Mouse (Mus musculus): Measurements from ENCODE around the gene Ikzf1. TPM values are rescaled to one million over a fixed set of nuclear protein-coding genes. Genes with fewer than 3 reads are reported as not detected.

Gene Ikzf1
- polyA plus RNA-seq, 1 experiment from 2014 or later: 1.9 TPM

DNA sequence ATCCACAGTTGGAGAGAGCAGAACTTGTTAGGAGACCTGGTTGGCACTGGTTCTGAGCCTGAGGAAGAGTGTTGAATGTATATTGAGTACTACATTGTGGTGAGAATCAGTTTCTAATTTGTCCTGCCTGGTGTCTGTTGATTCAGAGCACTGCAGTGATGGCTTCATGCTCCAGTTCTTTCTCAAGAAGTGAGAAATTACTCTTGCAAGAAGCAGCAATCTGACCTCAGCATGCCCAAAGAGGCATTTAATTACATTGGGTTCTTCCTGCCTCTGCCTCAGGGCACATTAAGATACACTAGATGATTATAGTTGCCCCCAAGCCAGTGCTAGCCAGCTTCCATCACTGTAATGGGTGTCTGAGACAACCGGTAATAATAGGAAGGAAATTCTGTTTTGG is 74.1 kb downstream of the Ikzf1 start:
- H3K9ac ChIP-seq: no peak overlapping the region
- 97% methylated on average over 1 of the region's 1 CpGs for WGBS
- H3K4me1 ChIP-seq: no peaks in the 10 kb centered on the region
- H3K4me2 ChIP-seq: no peak overlapping the region
- no peaks in the 10 kb centered on the region for H3K9me3 ChIP-seq
- H3K27ac ChIP-seq: no peak overlapping the region
- no peaks in the 10 kb centered on the region for H3K27me3 ChIP-seq (replicated peaks)
- no peak for ATAC-seq (replicated peaks)
- no peaks in the 10 kb centered on the region for H3K36me3 ChIP-seq (replicated peaks)
- no peak overlapping the region for H3K4me3 ChIP-seq

DNA sequence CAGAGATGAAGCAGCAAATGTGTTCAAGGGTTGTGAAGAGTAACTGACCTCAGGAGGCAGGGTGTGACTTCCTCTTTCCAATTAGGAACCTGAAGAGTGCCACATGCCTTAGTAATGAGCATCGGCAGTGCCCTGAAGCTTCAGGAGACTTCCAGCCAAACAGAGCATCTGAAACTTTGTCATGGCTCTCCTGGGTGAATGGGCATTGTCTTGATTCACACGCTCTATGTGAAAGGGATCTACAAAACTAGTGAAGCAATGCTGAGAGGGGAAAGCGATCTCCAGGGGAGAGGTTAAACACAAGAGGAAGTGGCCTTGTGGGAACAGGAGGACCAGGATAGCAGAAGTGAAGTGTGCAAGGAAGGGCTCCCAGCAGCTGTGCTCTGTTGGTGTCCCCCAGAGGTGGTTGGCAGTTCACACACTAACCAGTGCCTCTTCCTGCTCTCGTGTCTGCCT is 78.4 kb downstream of the Ikzf1 start:
- ATAC-seq (replicated peaks): no peak
- 66% methylated on average over 4 of the region's 4 CpGs for WGBS
- H3K4me3 ChIP-seq: no peak overlapping the region
- H3K9ac ChIP-seq: no peak overlapping the region
- H3K9me3 ChIP-seq: no peaks in the 10 kb centered on the region
- no peaks in the 10 kb centered on the region for H3K4me1 ChIP-seq
- no peak overlapping the region for H3K4me2 ChIP-seq
- no peaks in the 10 kb centered on the region for H3K27me3 ChIP-seq (replicated peaks)
- no peaks in the 10 kb centered on the region for H3K36me3 ChIP-seq (replicated peaks)
- H3K27ac ChIP-seq: no peak overlapping the region

DNA sequence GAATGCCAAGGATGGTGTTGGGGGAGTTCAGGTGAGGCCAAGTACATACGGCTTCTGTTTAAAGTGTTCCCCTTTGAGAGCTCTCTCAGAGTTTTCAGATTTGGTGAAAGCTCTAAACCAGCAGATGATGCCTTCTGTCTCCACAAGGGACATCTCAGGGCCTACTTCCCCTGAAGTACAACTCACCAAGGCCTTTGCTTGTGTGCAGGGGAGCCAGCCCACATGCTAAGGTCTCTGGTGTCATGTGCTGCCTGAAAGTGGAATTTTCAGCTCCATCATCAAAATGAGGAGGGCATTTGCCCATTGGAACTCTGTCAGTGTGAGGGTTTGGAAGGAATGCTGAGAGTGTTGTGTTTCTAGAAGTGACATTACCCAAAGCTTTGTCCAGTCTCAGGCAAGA is 80.6 kb downstream of the Ikzf1 start:
- no peak for ATAC-seq (replicated peaks)
- Histone ChIP-seq H3K9ac (no peak overlapping the region), H3K4me2 (no peak overlapping the region), H3K9me3 (no peaks in the 10 kb centered on the region), H3K27ac (no peak overlapping the region), H3K27me3 (replicated peaks) (no peaks in the 10 kb centered on the region), H3K36me3 (replicated peaks) (no peaks in the 10 kb centered on the region), H3K4me1 (no peaks in the 10 kb centered on the region), H3K4me3 (no peak overlapping the region)
- 68% methylated on average over 1 of the region's 1 CpGs for WGBS

DNA sequence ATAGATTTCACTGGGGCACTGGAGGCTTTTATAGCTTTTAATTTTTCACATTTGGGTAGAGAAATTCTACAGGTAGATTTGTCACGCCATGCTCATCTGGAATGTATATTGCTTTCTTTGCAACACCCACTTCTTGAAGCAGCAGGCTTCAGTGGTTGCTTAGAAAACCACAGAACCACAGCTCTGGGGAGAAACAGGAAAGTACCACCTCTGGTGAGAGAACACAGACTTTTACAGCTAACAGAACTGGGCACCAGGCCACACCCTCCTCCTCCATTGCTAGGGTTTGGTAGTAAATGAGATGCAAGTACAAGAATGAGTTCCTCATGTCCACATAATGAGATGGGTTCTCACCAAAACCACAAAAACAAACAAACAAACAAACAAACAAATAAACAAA is 81.3 kb downstream of the Ikzf1 start:
- no peaks in the 10 kb centered on the region for H3K9me3 ChIP-seq
- no peak for ATAC-seq (replicated peaks)
- H3K27me3 ChIP-seq (replicated peaks): no peaks in the 10 kb centered on the region
- no peaks in the 10 kb centered on the region for H3K36me3 ChIP-seq (replicated peaks)
- H3K4me2 ChIP-seq: no peak overlapping the region
- no peak overlapping the region for H3K27ac ChIP-seq
- no peaks in the 10 kb centered on the region for H3K4me1 ChIP-seq
- no peak overlapping the region for H3K9ac ChIP-seq
- H3K4me3 ChIP-seq: no peak overlapping the region
- WGBS: 94% methylated on average over 1 of the region's 1 CpGs

DNA sequence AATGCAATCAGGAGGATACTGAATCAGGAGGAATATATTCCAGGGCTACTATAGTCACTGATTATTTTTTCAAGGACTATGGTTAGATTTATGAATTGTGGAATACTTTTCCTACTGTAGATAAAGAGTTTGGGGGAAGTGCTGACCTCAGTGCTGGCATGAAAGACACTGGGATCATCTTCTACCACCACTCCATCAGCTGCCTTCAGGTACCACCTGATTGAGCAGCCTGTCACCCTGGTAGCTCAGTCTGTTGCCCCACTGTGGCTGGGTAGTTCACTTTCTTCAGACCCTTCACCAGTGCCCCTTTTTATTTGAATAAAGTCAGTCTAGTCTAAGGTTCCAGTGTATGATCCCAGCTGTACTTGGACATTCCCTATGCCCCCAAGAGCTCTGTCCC is 81.9 kb downstream of the Ikzf1 start:
- Histone ChIP-seq H3K36me3 (replicated peaks) (no peaks in the 10 kb centered on the region), H3K4me2 (no peak overlapping the region), H3K4me1 (no peaks in the 10 kb centered on the region), H3K27ac (no peak overlapping the region), H3K9me3 (no peaks in the 10 kb centered on the region), H3K4me3 (no peak overlapping the region), H3K27me3 (replicated peaks) (no peaks in the 10 kb centered on the region), H3K9ac (no peak overlapping the region)
- ATAC-seq (replicated peaks): no peak

DNA sequence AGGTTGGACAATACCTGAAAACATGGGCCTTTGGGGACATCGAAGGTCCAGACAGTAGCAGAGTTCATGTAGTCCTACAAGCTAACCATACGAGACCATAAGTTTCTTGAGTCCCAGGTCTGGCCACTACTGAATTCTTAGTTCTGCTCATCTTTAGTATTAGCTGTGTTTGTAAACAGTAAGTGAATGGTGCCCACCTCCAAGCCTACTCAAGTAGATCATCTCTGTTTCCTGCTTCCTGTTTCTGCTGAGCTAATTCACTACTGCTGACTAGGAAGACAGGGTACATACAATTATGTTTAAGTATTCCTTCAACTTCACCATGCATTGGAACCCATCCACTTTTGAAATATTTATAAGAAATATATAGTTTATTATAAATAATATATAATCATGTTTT is 83.3 kb downstream of the Ikzf1 start:
- Histone ChIP-seq H3K4me3 (no peak overlapping the region), H3K4me1 (no peaks in the 10 kb centered on the region), H3K27me3 (replicated peaks) (no peaks in the 10 kb centered on the region), H3K36me3 (replicated peaks) (no peaks in the 10 kb centered on the region), H3K4me2 (no peak overlapping the region), H3K9ac (no peak overlapping the region), H3K27ac (no peak overlapping the region), H3K9me3 (no peaks in the 10 kb centered on the region)
- WGBS: 93% methylated on average over 2 of the region's 2 CpGs
- ATAC-seq (replicated peaks): no peak

DNA sequence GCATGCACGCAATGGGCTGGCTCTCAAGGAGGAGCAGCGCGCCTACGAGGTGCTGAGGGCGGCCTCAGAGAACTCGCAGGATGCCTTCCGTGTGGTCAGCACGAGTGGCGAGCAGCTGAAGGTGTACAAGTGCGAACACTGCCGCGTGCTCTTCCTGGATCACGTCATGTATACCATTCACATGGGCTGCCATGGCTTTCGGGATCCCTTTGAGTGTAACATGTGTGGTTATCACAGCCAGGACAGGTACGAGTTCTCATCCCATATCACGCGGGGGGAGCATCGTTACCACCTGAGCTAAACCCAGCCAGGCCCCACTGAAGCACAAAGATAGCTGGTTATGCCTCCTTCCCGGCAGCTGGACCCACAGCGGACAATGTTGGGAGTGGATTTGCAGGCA is 84.5 kb downstream of the Ikzf1 start:
- Histone ChIP-seq H3K27me3 (replicated peaks) (no peaks in the 10 kb centered on the region), H3K9me3 (no peaks in the 10 kb centered on the region), H3K27ac (no peak overlapping the region), H3K4me3 (no peak overlapping the region), H3K4me1 (no peaks in the 10 kb centered on the region), H3K36me3 (replicated peaks) (no peaks in the 10 kb centered on the region), H3K4me2 (no peak overlapping the region), H3K9ac (no peak overlapping the region)
- 94% methylated on average over 20 of the region's 20 CpGs for WGBS
- ATAC-seq (replicated peaks): no peak

DNA sequence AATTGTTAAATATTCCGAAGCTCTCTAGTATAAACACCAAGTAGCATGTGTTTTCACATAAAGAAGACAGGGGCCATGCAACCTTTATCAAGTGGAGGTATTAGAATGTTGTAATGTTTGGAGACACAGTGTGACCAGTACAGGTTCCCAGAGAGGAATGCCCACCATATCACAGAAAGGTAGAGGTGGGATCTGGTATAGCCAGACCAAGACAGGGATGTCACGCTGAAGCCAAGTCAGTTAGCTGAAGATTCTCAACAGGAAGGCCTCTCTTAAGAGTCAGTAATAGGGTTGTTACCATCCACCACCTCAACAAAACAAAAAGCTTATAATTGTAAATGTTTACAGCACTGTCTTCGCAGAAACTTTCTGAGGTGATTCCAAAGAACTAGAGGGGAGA is 85.9 kb downstream of the Ikzf1 start:
- ATAC-seq (replicated peaks): no peak
- WGBS: 92% methylated on average over 3 of the region's 3 CpGs
- Histone ChIP-seq H3K9ac (no peak overlapping the region), H3K4me3 (no peak overlapping the region), H3K9me3 (no peaks in the 10 kb centered on the region), H3K4me2 (no peak overlapping the region), H3K27me3 (replicated peaks) (no peaks in the 10 kb centered on the region), H3K27ac (no peak overlapping the region), H3K4me1 (no peaks in the 10 kb centered on the region), H3K36me3 (replicated peaks) (no peaks in the 10 kb centered on the region)

DNA sequence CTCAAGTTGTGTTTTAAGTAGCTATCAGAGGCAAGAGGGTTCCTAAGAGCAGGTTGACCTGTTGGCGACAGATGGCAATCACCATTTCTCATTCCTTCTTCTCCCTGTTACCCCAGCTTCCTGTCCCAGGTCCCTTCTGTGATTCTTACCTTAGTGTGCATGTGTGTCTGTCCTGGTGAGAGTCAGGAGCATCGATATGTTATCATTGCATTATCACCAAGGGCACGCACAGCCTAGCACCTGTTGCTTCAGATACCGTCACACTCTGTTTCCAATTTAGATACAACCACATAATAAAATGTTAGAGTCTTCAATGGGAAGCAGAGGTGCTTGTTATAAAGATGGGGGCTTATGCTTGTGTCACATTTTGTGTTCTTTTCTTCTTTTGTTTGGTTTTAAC is 87.4 kb downstream of the Ikzf1 start:
- Histone ChIP-seq H3K36me3 (replicated peaks) (no peaks in the 10 kb centered on the region), H3K9ac (no peak overlapping the region), H3K27me3 (replicated peaks) (no peaks in the 10 kb centered on the region), H3K27ac (no peak overlapping the region), H3K9me3 (no peaks in the 10 kb centered on the region), H3K4me1 (no peaks in the 10 kb centered on the region), H3K4me2 (no peak overlapping the region), H3K4me3 (no peak overlapping the region)
- 95% methylated on average over 4 of the region's 4 CpGs for WGBS
- no peak for ATAC-seq (replicated peaks)

DNA sequence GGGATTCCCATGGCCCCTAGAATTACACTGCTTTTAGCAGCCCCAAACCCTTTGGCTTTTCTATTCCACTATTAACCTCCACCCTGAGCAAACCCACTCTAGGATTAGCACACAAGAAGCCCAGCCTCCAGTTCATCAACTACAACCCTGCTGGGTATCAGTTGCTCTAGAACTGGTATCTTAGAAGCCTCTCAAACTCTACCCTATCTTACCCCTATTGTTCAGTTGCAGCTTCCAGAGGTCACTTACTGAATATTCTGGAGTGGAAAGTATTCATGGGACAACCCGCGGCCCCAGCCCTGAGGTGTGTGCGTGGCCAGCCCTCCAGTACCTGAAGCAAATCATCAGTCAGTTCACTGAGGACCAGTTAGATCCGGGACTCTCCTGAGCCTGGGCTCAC is 89.6 kb downstream of the Ikzf1 start:
- no peaks in the 10 kb centered on the region for H3K9me3 ChIP-seq
- no peak overlapping the region for H3K4me2 ChIP-seq
- no peaks in the 10 kb centered on the region for H3K36me3 ChIP-seq (replicated peaks)
- no peak overlapping the region for H3K9ac ChIP-seq
- H3K27ac ChIP-seq: no peak overlapping the region
- H3K4me1 ChIP-seq: no peaks in the 10 kb centered on the region
- WGBS: 91% methylated on average over 4 of the region's 4 CpGs
- no peak overlapping the region for H3K4me3 ChIP-seq
- no peak for ATAC-seq (replicated peaks)
- no peaks in the 10 kb centered on the region for H3K27me3 ChIP-seq (replicated peaks)

DNA sequence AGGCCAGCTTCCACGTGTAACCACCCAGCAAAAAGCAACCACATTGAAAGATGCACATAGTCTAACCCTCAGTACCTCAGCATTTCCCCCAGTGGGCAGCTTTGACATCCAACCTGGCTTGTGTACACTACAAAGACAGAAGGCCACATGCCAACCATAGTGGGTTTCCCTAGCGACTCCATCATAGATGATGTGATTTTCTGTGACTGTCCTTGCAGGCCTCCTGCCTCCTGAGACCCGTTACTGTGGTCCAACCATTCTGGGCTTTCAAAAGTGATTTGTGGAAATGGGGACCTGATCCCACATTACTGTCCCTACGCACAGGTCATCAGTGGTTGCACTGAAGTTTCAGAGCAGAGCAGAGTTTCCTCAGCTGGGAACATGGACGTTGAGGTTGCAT is 90.1 kb downstream of the Ikzf1 start:
- Histone ChIP-seq H3K9ac (no peak overlapping the region), H3K27me3 (replicated peaks) (no peaks in the 10 kb centered on the region), H3K4me3 (no peak overlapping the region), H3K4me2 (no peak overlapping the region), H3K4me1 (no peaks in the 10 kb centered on the region), H3K9me3 (no peaks in the 10 kb centered on the region), H3K36me3 (replicated peaks) (no peaks in the 10 kb centered on the region), H3K27ac (no peak overlapping the region)
- no peak for ATAC-seq (replicated peaks)
- 94% methylated on average over 5 of the region's 5 CpGs for WGBS

DNA sequence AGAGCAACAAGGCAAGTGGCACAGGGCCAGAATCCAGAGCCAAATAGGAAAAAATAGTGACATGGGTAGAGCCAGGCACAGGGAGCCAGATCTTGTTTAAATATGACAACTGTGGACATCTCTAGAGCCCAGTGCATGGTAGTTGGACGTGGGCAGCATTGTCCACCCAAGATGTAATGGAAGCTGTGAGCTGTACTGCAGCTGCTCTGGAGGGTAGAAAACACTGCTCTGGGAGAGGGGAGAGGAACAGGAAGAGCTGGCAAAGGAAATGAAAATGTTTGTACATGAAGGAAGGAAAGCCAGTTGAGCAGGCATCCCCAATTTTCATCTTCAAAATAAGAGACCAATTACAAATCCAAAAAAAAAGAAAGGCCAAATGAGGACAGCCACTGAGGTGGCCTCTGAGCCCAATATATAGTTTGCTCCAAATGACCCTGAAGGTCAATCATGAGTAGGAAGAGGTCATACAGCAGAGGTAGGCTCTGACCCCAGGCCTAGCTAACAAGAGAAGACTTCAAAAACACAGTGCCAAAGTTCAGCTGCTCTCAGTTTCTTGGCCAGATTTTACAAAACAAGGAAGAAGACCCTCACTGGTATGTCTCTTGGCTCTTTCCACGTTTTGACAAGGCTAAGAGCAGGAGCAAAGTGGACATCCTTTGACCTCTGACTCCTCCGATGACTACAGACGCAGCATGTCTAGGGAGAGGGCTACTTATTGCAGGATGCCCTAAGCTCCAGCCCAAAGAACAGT is 91.4 kb downstream of the Ikzf1 start:
- H3K4me1 ChIP-seq: no peaks in the 10 kb centered on the region
- H3K9ac ChIP-seq: no peak overlapping the region
- H3K9me3 ChIP-seq: no peaks in the 10 kb centered on the region
- ATAC-seq (replicated peaks): no peak
- H3K4me3 ChIP-seq: no peak overlapping the region
- no peak overlapping the region for H3K27ac ChIP-seq
- H3K27me3 ChIP-seq (replicated peaks): no peaks in the 10 kb centered on the region
- WGBS: 77% methylated on average over 4 of the region's 4 CpGs
- no peaks in the 10 kb centered on the region for H3K36me3 ChIP-seq (replicated peaks)
- no peak overlapping the region for H3K4me2 ChIP-seq

DNA sequence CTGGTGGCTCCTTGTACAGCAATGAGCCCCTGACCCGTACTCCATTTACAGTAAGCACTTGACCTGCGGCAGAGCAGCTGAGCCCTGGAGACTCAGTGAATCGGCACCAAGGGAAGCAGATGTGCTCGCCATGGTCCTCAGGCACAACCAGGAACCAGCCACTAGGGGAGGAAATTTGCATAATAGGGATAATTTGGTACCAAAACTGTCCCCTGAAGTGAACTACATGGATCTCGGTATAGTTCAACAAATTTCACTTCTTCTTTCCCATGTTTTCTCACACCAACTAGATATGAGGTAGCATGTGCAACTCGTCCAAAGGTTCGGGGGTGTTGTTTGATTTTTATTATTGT is 92.0 kb downstream of the Ikzf1 start:
- no peaks in the 10 kb centered on the region for H3K27me3 ChIP-seq (replicated peaks)
- no peak overlapping the region for H3K4me2 ChIP-seq
- H3K36me3 ChIP-seq (replicated peaks): no peaks in the 10 kb centered on the region
- ATAC-seq (replicated peaks): no peak
- WGBS: 85% methylated on average over 7 of the region's 7 CpGs
- H3K27ac ChIP-seq: no peak overlapping the region
- H3K4me3 ChIP-seq: no peak overlapping the region
- no peak overlapping the region for H3K9ac ChIP-seq
- H3K9me3 ChIP-seq: no peaks in the 10 kb centered on the region
- H3K4me1 ChIP-seq: no peaks in the 10 kb centered on the region
